Mouse (Mus musculus): ENCODE measurements around the gene Wdr27. TPM values are rescaled to one million over a fixed set of nuclear protein-coding genes. Genes with fewer than 3 reads are reported as not detected.
"Not testable (repeated sequence)": the region's sequence is repeated elsewhere in the genome, so short reads cannot be mapped to it uniquely, and the experiment has no call there.

Gene Wdr27
- 7.9 and 8.4 TPM in 2 replicates for polyA plus RNA-seq (2015; fragmentation: Nextera tagmentation; extraction: Ambion mirVana)

- ATAC-seq: peak; percentile 99
- Histone ChIP-seq H3K9me3 (replicated peaks) (no peaks in the 10 kb centered on the region), H3K4me1 (peaks cover 26% of the 10 kb centered on the region), H3K27me3 (no peaks in the 10 kb centered on the region), H3K27ac (peak within 1 kb of the TSS; percentile 77), H3K4me3 (peak within 1 kb of the TSS; percentile 88), H3K36me3 (ENCODE audit: poor library complexity, severe bottlenecking) (peaks cover 14% of the 10 kb centered on the region), H3K4me2 (peak within 1 kb of the TSS; percentile 97), H3K9ac (peak within 1 kb of the TSS; percentile 86)
- 0% methylated on average over 54 of the region's 54 CpGs for WGBS
Observed at GRCm38 (mm10) chr17:14943009-14943728, at the start of gene Wdr27, which contains the start of gene 1600012H06Rik. TSS of gene Wdr27 (minus strand) at chr17:14943158. TSS of gene 1600012H06Rik (plus strand) at chr17:14943184.

- not testable (repeated sequence) for H3K27me3 ChIP-seq; H3K4me3 ChIP-seq; H3K4me1 ChIP-seq; H3K9me3 ChIP-seq (replicated peaks); H3K27ac ChIP-seq; H3K9ac ChIP-seq; H3K36me3 ChIP-seq (ENCODE audit: poor library complexity, severe bottlenecking); H3K4me2 ChIP-seq
- peak; percentile 74 for ATAC-seq
- no CpG with 5 or more reads among the region's 98 CpGs for WGBS
Observed at GRCm38 (mm10) chr17:14992522-14993138, 49.7 kb upstream of the Wdr27 start.

- not testable (repeated sequence) for H3K27ac ChIP-seq; H3K4me2 ChIP-seq; H3K9ac ChIP-seq; H3K4me3 ChIP-seq; H3K9me3 ChIP-seq (replicated peaks); H3K27me3 ChIP-seq; H3K36me3 ChIP-seq (ENCODE audit: poor library complexity, severe bottlenecking); H3K4me1 ChIP-seq; ATAC-seq
- 68% methylated on average over 4 of the region's 5 CpGs for WGBS
Observed at GRCm38 (mm10) chr17:14990116-14990702, 47.3 kb upstream of the Wdr27 start.

- peak; percentile 99 for ATAC-seq
- not testable (repeated sequence) for H3K4me3 ChIP-seq; H3K36me3 ChIP-seq (ENCODE audit: poor library complexity, severe bottlenecking); H3K9ac ChIP-seq; H3K27ac ChIP-seq; H3K9me3 ChIP-seq (replicated peaks); H3K4me1 ChIP-seq; H3K27me3 ChIP-seq
- peak within 1 kb of the TSS; percentile 30; the same call in 1 of the 2 replicates for H3K4me2 ChIP-seq
- WGBS: no CpG with 5 or more reads among the region's 60 CpGs
Observed at GRCm38 (mm10) chr17:14978362-14979038, 35.5 kb upstream of the Wdr27 start, which contains the start of the genes 9030025P20Rik and Gm3417. TSS of gene 9030025P20Rik (plus strand) at chr17:14978468. TSS of gene Gm3417 (minus strand) at chr17:14978790.

- H3K27ac ChIP-seq; H3K9ac ChIP-seq; H3K27me3 ChIP-seq; H3K4me3 ChIP-seq; H3K36me3 ChIP-seq (ENCODE audit: poor library complexity, severe bottlenecking); H3K9me3 ChIP-seq (replicated peaks); H3K4me1 ChIP-seq; ATAC-seq: not testable (repeated sequence)
- H3K4me2 ChIP-seq: peak overlapping the region; percentile 30; the same call in 1 of the 2 replicates
- WGBS: 5% methylated on average over 4 of the region's 7 CpGs
Observed at GRCm38 (mm10) chr17:14977718-14978361, 34.9 kb upstream of the Wdr27 start.

- not testable (repeated sequence) for ATAC-seq; H3K27ac ChIP-seq; H3K9me3 ChIP-seq (replicated peaks); H3K4me3 ChIP-seq; H3K27me3 ChIP-seq; H3K9ac ChIP-seq; H3K4me1 ChIP-seq; H3K4me2 ChIP-seq; H3K36me3 ChIP-seq (ENCODE audit: poor library complexity, severe bottlenecking)
- no CpG with 5 or more reads among the region's 6 CpGs for WGBS
Observed at GRCm38 (mm10) chr17:14968373-14968913, 25.5 kb upstream of the Wdr27 start.

GRCm38 (mm10) chr17:14961557-14962154, 18.7 kb upstream of the Wdr27 start:
- no CpG with 5 or more reads among the region's 44 CpGs for WGBS
- H3K4me2 ChIP-seq; H3K36me3 ChIP-seq (ENCODE audit: poor library complexity, severe bottlenecking); H3K27me3 ChIP-seq; H3K9me3 ChIP-seq (replicated peaks); H3K27ac ChIP-seq; H3K9ac ChIP-seq; H3K4me3 ChIP-seq: not testable (repeated sequence)
- H3K4me1 ChIP-seq: peaks cover 13% of the 10 kb centered on the region
- ATAC-seq: peak; percentile 95

GRCm38 (mm10) chr17:14960951-14961556, 18.1 kb upstream of the Wdr27 start, which contains the start of gene Phf10:
TSS of gene Phf10 (minus strand) at chr17:14961273.
- H3K9me3 ChIP-seq (replicated peaks); H3K36me3 ChIP-seq (ENCODE audit: poor library complexity, severe bottlenecking); H3K27me3 ChIP-seq: not testable (repeated sequence)
- ATAC-seq: peak; percentile 79
- Histone ChIP-seq H3K4me2 (peak within 1 kb of the TSS; percentile 95), H3K4me3 (peak within 1 kb of the TSS; percentile 76), H3K27ac (peak within 1 kb of the TSS; percentile 57; the same call in 1 of the 2 replicates), H3K4me1 (peaks cover 13% of the 10 kb centered on the region), H3K9ac (peak within 1 kb of the TSS; percentile 83)
- under 1% methylated on average over 26 of the region's 100 CpGs for WGBS

GRCm38 (mm10) chr17:14960520-14960919, 17.6 kb upstream of the Wdr27 start:
- H3K4me1 ChIP-seq: peaks cover 13% of the 10 kb centered on the region
- 0% methylated on average over 17 of the region's 23 CpGs for WGBS

GRCm38 (mm10) chr17:14959979-14960378, 17.0 kb upstream of the Wdr27 start:
- no peak for ATAC-seq
- H3K27ac ChIP-seq: no peak overlapping the region
- no peaks in the 10 kb centered on the region for H3K9me3 ChIP-seq (replicated peaks)
- peaks cover 13% of the 10 kb centered on the region for H3K4me1 ChIP-seq
- peak overlapping the region; percentile 63 for H3K4me2 ChIP-seq
- H3K4me3 ChIP-seq: peak overlapping the region; percentile 76
- peak overlapping the region; percentile 60 for H3K9ac ChIP-seq
- 0 out of 2 replicates have a peak, but pooled peaks cover 3% of the 10 kb centered on the region for H3K36me3 ChIP-seq (ENCODE audit: poor library complexity, severe bottlenecking)
- WGBS: 24% methylated on average over 3 of the region's 3 CpGs
- no peaks in the 10 kb centered on the region for H3K27me3 ChIP-seq

More at GRCm38 (mm10) chr17:14960520-14960919, 17.6 kb upstream of the Wdr27 start:
- peak overlapping the region; percentile 83 for H3K9ac ChIP-seq
- 0 out of 2 replicates have a peak overlapping the region, but pooled peaks have one; percentile 57 for H3K27ac ChIP-seq
- H3K9me3 ChIP-seq (replicated peaks): no peaks in the 10 kb centered on the region
- peak overlapping the region; percentile 76 for H3K4me3 ChIP-seq
- no peaks in the 10 kb centered on the region for H3K27me3 ChIP-seq
- peak overlapping the region; percentile 95 for H3K4me2 ChIP-seq
- ATAC-seq: peak; percentile 7
- H3K36me3 ChIP-seq (ENCODE audit: poor library complexity, severe bottlenecking): 0 out of 2 replicates have a peak, but pooled peaks cover 3% of the 10 kb centered on the region
